Mouse (Mus musculus) heart, postnatal 25 days (tissue): ENCODE results near the gene Haus4. TPM values are rescaled to one million over a fixed set of nuclear protein-coding genes. Genes with fewer than 3 reads are reported as not detected.

Experiments used
- DNase-seq: peaks from one replicate; pipeline ENCODE4 v3.0.0; 2022; ENCODE audit warnings: low spot score
- intact Hi-C: fragments of 180-260 bp; cut with DNase I; formaldehyde crosslinking; loops from one replicate; pipeline ENCODE4 v1.15.1; 2025
- total RNA-seq, 2 experiments: library from RNA; stranded (reverse); gene quantifications; 2 replicates each; pipeline ENCODE4 v1.2.3; 2021

The Haus4 gene
- total RNA-seq: 1 to 10 TPM; 3.2 to 3.6 TPM

GRCm38 (mm10) chr14:54553975-54554769, at the start of gene Haus4:
Gene Haus4, minus strand, starts transcription at chr14:54554616.
- peak; percentile 72 for DNase-seq
- intact Hi-C loops: loop anchor here (5.0 kb wide), 1 partner anchor 37 kb away; the partner anchor contains the start of gene Prmt5

GRCm38 (mm10) chr14:54603686-54604085, 49.3 kb upstream of the Haus4 start:
- no peak for DNase-seq
- intact Hi-C loops: no loop called here

- peak; percentile 96 for DNase-seq
- intact Hi-C loops: no loop called here
Observed at GRCm38 (mm10) chr14:54603038-54603654, 48.7 kb upstream of the Haus4 start.

GRCm38 (mm10) chr14:54602613-54603012, 48.2 kb upstream of the Haus4 start:
- no peak for DNase-seq
- intact Hi-C loops: no loop called here

GRCm38 (mm10) chr14:54601601-54602000, 47.2 kb upstream of the Haus4 start:
- intact Hi-C loops: no loop called here
- DNase-seq: no peak

- DNase-seq: no peak
- intact Hi-C loops: loop anchor here (2.0 kb wide), 1 partner anchor 14 kb away; no protein-coding TSS in a partner anchor
Observed at GRCm38 (mm10) chr14:54597084-54597483, 42.7 kb upstream of the Haus4 start.

GRCm38 (mm10) chr14:54594631-54595414, 40.4 kb upstream of the Haus4 start:
- intact Hi-C loops: no loop called here
- no peak for DNase-seq

GRCm38 (mm10) chr14:54594055-54594454, 39.6 kb upstream of the Haus4 start:
- intact Hi-C loops: no loop called here
- DNase-seq: no peak

- intact Hi-C loops: no loop called here
Observed at GRCm38 (mm10) chr14:54592319-54592934, 38.0 kb upstream of the Haus4 start.

GRCm38 (mm10) chr14:54591056-54591455, 36.6 kb upstream of the Haus4 start:
- intact Hi-C loops: no loop called here
- no peak for DNase-seq

More at GRCm38 (mm10) chr14:54592319-54592934, 38.0 kb upstream of the Haus4 start:
- DNase-seq: no peak

GRCm38 (mm10) chr14:54583681-54584338, 29.4 kb upstream of the Haus4 start:
- no peak for DNase-seq
- intact Hi-C loops: loop anchor here (2.0 kb wide), 1 partner anchor 13 kb away; no protein-coding TSS in a partner anchor

GRCm38 (mm10) chr14:54582536-54582935, 28.1 kb upstream of the Haus4 start:
- intact Hi-C loops: loop anchor here (2.0 kb wide), 1 partner anchor 14 kb away; no protein-coding TSS in a partner anchor
- no peak for DNase-seq

- intact Hi-C loops: loop anchor here (2.0 to 10.0 kb wide), 2 partner anchors 51 to 355 kb away; no protein-coding TSS in a partner anchor
- no peak for DNase-seq
Observed at GRCm38 (mm10) chr14:54579638-54580037, 25.2 kb upstream of the Haus4 start.

- no peak for DNase-seq
- intact Hi-C loops: loop anchor here (2.0 to 10.0 kb wide), 2 partner anchors 49 to 353 kb away; no protein-coding TSS in a partner anchor
Observed at GRCm38 (mm10) chr14:54578063-54578462, 23.6 kb upstream of the Haus4 start.

GRCm38 (mm10) chr14:54577089-54577982, 22.9 kb upstream of the Haus4 start, which contains the start of gene Ajuba:
Gene Ajuba, minus strand, starts transcription at chr14:54577558.
- peak; percentile 86 for DNase-seq
- intact Hi-C loops: loop anchor here (10.0 kb wide), 1 partner anchor 353 kb away; no protein-coding TSS in a partner anchor

- no peak for DNase-seq
- intact Hi-C loops: loop anchor here (10.0 kb wide), 1 partner anchor 352 kb away; no protein-coding TSS in a partner anchor
Observed at GRCm38 (mm10) chr14:54576241-54577088, 22.0 kb upstream of the Haus4 start.

GRCm38 (mm10) chr14:54575631-54576030, 21.2 kb upstream of the Haus4 start:
- intact Hi-C loops: loop anchor here (10.0 kb wide), 1 partner anchor 351 kb away; no protein-coding TSS in a partner anchor

More at GRCm38 (mm10) chr14:54575631-54576030, 21.2 kb upstream of the Haus4 start:
- peak; percentile 59 for DNase-seq
